Mouse (Mus musculus) hematopoietic stem cell, adult 5-6 weeks (primary cell): Measurements from ENCODE around the gene Gm42957. TPM values are rescaled to one million over a fixed set of nuclear protein-coding genes. Genes with fewer than 3 reads are reported as not detected.
"Not testable (repeated sequence)": the region's sequence is repeated elsewhere in the genome, so short reads cannot be mapped to it uniquely, and the experiment has no call there.

Experiments used
- ATAC-seq, 2 experiments: fragments of 125-278 bp in 1 of 2; replicated peaks in 1 of 2; 2 replicates each; pipeline ENCODE4 v1.8.0; 2016 to 2017; ENCODE audit warnings: inconsistent platforms in 2 of 2, mild to moderate bottlenecking in 2 of 2, moderate number of reproducible peaks in 2 of 2, low read depth in 1 of 2, moderate TSS enrichment in 1 of 2; ENCODE audit not compliant: low FRiP score in 2 of 2, poor library complexity in 2 of 2, severe bottlenecking in 2 of 2, insufficient read depth in 1 of 2, low TSS enrichment in 1 of 2
- total RNA-seq: library from RNA; stranded (forward); fragments of 172-1452, 232-1000 nt; gene quantifications from 2 replicates; pipeline ENCODE4 v1.2.3, GENCODE M21; 2017

Gene Gm42957
- total RNA-seq, 1 experiment from 2014 or later = not detected

- no peak for ATAC-seq
Measured at GRCm38 (mm10) chr3:96603311-96603710, 32.0 kb upstream of the Gm42957 start.

- ATAC-seq = not testable (repeated sequence)
Measured at GRCm38 (mm10) chr3:96606007-96606406, 29.3 kb upstream of the Gm42957 start.

- no peak for ATAC-seq
Measured at GRCm38 (mm10) chr3:96606618-96607017, 28.7 kb upstream of the Gm42957 start.

GRCm38 (mm10) chr3:96617941-96618340 is 17.3 kb upstream of the Gm42957 start:
- ATAC-seq = no peak

GRCm38 (mm10) chr3:96623201-96623600 is 12.1 kb upstream of the Gm42957 start:
- no peak for ATAC-seq

- ATAC-seq = peak; percentile 98 to 99
Measured at GRCm38 (mm10) chr3:96629729-96630600, 5.3 kb upstream of the Gm42957 start, which contains the start of gene Rbm8a. Rbm8a (plus strand) TSS chr3:96629933.

- no peak for ATAC-seq
Measured at GRCm38 (mm10) chr3:96632058-96632457, 3.2 kb upstream of the Gm42957 start.

GRCm38 (mm10) chr3:96634015-96634414 is 1.3 kb upstream of the Gm42957 start:
- ATAC-seq = no peak

GRCm38 (mm10) chr3:96635906-96636305 is 632 bp downstream of the Gm42957 start:
- no peak for ATAC-seq

GRCm38 (mm10) chr3:96636448-96636847 is 1.2 kb downstream of the Gm42957 start:
- ATAC-seq = no peak

- ATAC-seq = 0 out of 4 replicates have a peak, but pooled peaks of 1 of the 2 experiments have one; percentile 47
Measured at GRCm38 (mm10) chr3:96639219-96639618, 3.9 kb downstream of the Gm42957 start.

- ATAC-seq = no peak
Measured at GRCm38 (mm10) chr3:96645018-96645649, 9.9 kb downstream of the Gm42957 start, which contains the start of gene Itga10. Itga10 (plus strand) TSS chr3:96645584.

- ATAC-seq = no peak
Measured at GRCm38 (mm10) chr3:96647365-96647764, 12.1 kb downstream of the Gm42957 start.

- peak in 1 of 2 experiments; percentile 24; a peak in 1 of 4 replicates for ATAC-seq
Measured at GRCm38 (mm10) chr3:96660901-96661300, 25.6 kb downstream of the Gm42957 start.

- no peak for ATAC-seq
Measured at GRCm38 (mm10) chr3:96662731-96663316, 27.6 kb downstream of the Gm42957 start.

GRCm38 (mm10) chr3:96663432-96664239 is 28.4 kb downstream of the Gm42957 start:
- ATAC-seq = peak; percentile 82

GRCm38 (mm10) chr3:96665732-96666363 is 30.6 kb downstream of the Gm42957 start:
- not testable (repeated sequence) for ATAC-seq
